Mouse (Mus musculus) stomach, postnatal 0 days (tissue): Measurements from ENCODE around the gene Mrpl33.

Experiments used
- CTCF ChIP-seq: IDR thresholded peaks from 2 replicates; pipeline ENCODE4 v1.5.1; 2016; ENCODE audit warnings: antibody characterized with exemption, low read depth, mild to moderate bottlenecking, moderate library complexity
- EP300 ChIP-seq: optimal IDR thresholded peaks from 2 replicates; pipeline ENCODE3; 2016; ENCODE audit warnings: antibody characterized with exemption

DNA sequence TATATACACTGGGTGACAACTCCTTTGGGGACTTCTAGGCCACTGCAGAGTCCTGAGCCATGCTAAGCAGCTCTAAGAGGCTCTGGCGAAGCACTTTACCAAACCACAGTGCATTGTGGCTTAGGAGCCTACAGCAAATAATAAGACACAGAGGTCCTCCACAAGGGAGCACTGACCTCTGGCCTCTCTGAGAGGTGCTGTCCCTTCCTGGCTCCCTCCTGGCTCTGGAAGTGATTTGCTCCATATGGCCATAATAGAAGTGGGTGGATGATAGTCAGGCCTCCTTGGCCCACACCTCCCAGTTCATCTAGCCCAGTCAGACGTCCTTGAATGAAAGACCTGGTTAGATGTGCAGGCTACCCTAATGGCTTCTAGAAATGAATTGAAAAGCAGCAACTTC is 8.7 kb upstream of the Mrpl33 start:
- TF ChIP-seq EP300 = no peak
- no peak for TF ChIP-seq CTCF
